ENCODE assay signal across 18 mouse cellular contexts in the genomic region with DNA sequence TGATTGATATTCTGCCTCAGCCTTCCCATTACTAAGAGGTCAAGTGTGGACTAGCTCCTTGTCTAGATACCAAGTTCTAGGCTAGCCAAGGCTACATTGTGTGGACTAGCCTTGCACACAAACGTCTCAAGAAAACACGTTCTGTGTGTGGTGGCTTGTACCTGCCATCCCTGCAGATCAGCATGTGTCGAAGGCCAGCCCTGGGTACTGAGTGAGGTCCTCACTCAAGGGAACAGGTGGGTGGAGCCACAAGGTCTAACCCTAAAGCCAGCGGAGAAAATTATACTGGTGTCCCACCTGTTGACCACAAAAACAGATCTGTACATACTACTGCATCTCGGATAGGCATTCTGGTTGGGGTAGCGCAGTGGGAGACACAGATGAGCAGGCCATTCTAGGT. TPM values are rescaled to one million over a fixed set of nuclear protein-coding genes. Genes with fewer than 3 reads are reported as not detected.
DNase-seq lines count a peak whose midpoint lies in the region; ATAC-seq and TF ChIP-seq lines count a peak whose summit lies in the region.
"Had no signal": no experiment of that assay in that cellular context is flagged by ENCODE, and none has a peak within 500 bp of the region (broad histone marks: within the 10 kb centered on the region; RNA-seq: fewer than 3 reads in every experiment).

No protein-coding gene starts in this region.

- peaks cover 7% of the 10 kb centered on the region for H3K4me1 ChIP-seq in liver, embryonic 13.5 days (replicated peaks)
- peaks cover 4% of the 10 kb centered on the region; the same call in 1 of the 2 replicates for H3K4me1 ChIP-seq in liver, embryonic 11.5 days (replicated peaks; ENCODE audit: control insufficient read depth, insufficient read depth, low read length)
- no peaks in the 10 kb centered on the region for H3K4me1 ChIP-seq in MEL (ENCODE audit: control insufficient read depth in 1 of 2, insufficient read depth in 2 of 2, low read length in 2 of 2)
- H3K4me1 ChIP-seq in intestine, embryonic 15.5 days (replicated peaks): peaks cover 15% of the 10 kb centered on the region; the same call in 1 of the 2 replicates
- H3K4me1 ChIP-seq in stomach, embryonic 16.5 days (ENCODE audit: control insufficient read depth, insufficient read depth, low read length): peaks cover 10% of the 10 kb centered on the region; the same call in 1 of the 2 replicates
- no peaks in the 10 kb centered on the region for H3K4me1 ChIP-seq in thymus, adult 2 months (replicated peaks; ENCODE audit: control insufficient read depth, insufficient read depth, low read length)
- H3K4me1 ChIP-seq in midbrain, embryonic 16.5 days (ENCODE audit: control insufficient read depth, insufficient read depth, low read length): no peaks in the 10 kb centered on the region
- H3K4me1 ChIP-seq: neural tube, embryonic 12.5 days had no signal

- TF ChIP-seq RAD21 in MEL (IDR thresholded peaks at IDR 0.05; ENCODE audit: low read depth, low read length): no peak

- TF ChIP-seq EP300 in MEL (IDR thresholded peaks at IDR 0.05; ENCODE audit: low read depth in 1 of 2, low read length in 2 of 2): no peak

- TF ChIP-seq POLR2A in MEL (IDR thresholded peaks at IDR 0.05; ENCODE audit: control insufficient read depth in 1 of 2, insufficient read depth in 1 of 2, low read depth in 1 of 2, low read length in 2 of 2, poor library complexity in 1 of 2): peak in 1 of 2 experiments; percentile 41; a peak in 1 of 4 replicates
- no peak for TF ChIP-seq POLR2A in thymus, adult 2 months (IDR thresholded peaks at IDR 0.05; ENCODE audit: control insufficient read depth, extremely low read depth, insufficient read depth, low read length, poor library complexity)

- H3K9me3 ChIP-seq in liver, embryonic 13.5 days (replicated peaks): no peaks in the 10 kb centered on the region
- H3K9me3 ChIP-seq in liver, embryonic 11.5 days (ENCODE audit: control insufficient read depth, low read length): no peaks in the 10 kb centered on the region
- H3K9me3 ChIP-seq in MEL (replicated peaks; ENCODE audit: insufficient read depth, low read length): no peaks in the 10 kb centered on the region
- H3K9me3 ChIP-seq in intestine, embryonic 15.5 days: no peaks in the 10 kb centered on the region
- no peaks in the 10 kb centered on the region for H3K9me3 ChIP-seq in stomach, embryonic 16.5 days (replicated peaks; ENCODE audit: control insufficient read depth, low read length)
- H3K9me3 ChIP-seq in midbrain, embryonic 16.5 days (replicated peaks; ENCODE audit: control insufficient read depth, low read length, poor library complexity, severe bottlenecking): no peaks in the 10 kb centered on the region
- H3K9me3 ChIP-seq: limb, embryonic 15.5 days; neural tube, embryonic 12.5 days had no signal

- H3K4me2 ChIP-seq in liver, embryonic 13.5 days: no peak overlapping the region
- H3K4me2 ChIP-seq in liver, embryonic 11.5 days: no peak overlapping the region
- H3K4me2 ChIP-seq in intestine, embryonic 15.5 days (replicated peaks): 0 out of 2 replicates have a peak overlapping the region, but pooled peaks have one; percentile 11
- no peak overlapping the region for H3K4me2 ChIP-seq in stomach, embryonic 16.5 days (ENCODE audit: low read depth, low read length)
- no peak overlapping the region for H3K4me2 ChIP-seq in midbrain, embryonic 16.5 days (ENCODE audit: low read length)
- H3K4me2 ChIP-seq: limb, embryonic 15.5 days; midbrain, embryonic 11.5 days; neural tube, embryonic 12.5 days had no signal

- ATAC-seq in liver, embryonic 13.5 days (ENCODE audit: low read depth): 0 out of 2 replicates have a peak, but pooled peaks have one; percentile 2
- no peak for ATAC-seq in liver, embryonic 11.5 days (replicated peaks; ENCODE audit: low FRiP score)
- peak; percentile 46 for ATAC-seq in intestine, embryonic 15.5 days
- peak; percentile 15; the same call in 1 of the 2 replicates for ATAC-seq in stomach, embryonic 16.5 days (ENCODE audit: insufficient read depth, low FRiP score)
- ATAC-seq in midbrain, embryonic 16.5 days: no peak
- ATAC-seq: forebrain, embryonic 14.5 days; Patski had no signal

- no peak overlapping the region for H3K4me3 ChIP-seq in liver, embryonic 13.5 days (replicated peaks)
- H3K4me3 ChIP-seq in liver, embryonic 11.5 days (ENCODE audit: low read depth, low read length): no peak overlapping the region
- H3K4me3 ChIP-seq in MEL (ENCODE audit: control insufficient read depth in 1 of 2, insufficient read depth in 1 of 2, low read depth in 2 of 2, low read length in 2 of 2): no peak overlapping the region
- H3K4me3 ChIP-seq in intestine, embryonic 15.5 days (replicated peaks): no peak overlapping the region
- H3K4me3 ChIP-seq in stomach, embryonic 16.5 days (replicated peaks; ENCODE audit: low read length): no peak overlapping the region
- no peak overlapping the region for H3K4me3 ChIP-seq in thymus, adult 2 months (ENCODE audit: control insufficient read depth, insufficient read depth, low read length)
- no peak overlapping the region for H3K4me3 ChIP-seq in midbrain, embryonic 16.5 days (ENCODE audit: low read depth, low read length)
- H3K4me3 ChIP-seq: limb, embryonic 15.5 days; neural tube, embryonic 12.5 days had no signal

- no peaks in the 10 kb centered on the region for H3K79me2 ChIP-seq in MEL (ENCODE audit: control insufficient read depth, insufficient read depth, low read length, poor library complexity)

- 61% methylated on average over 6 of the region's 6 CpGs for WGBS in liver, embryonic 13.5 days (ENCODE audit: insufficient replicate concordance)
- WGBS in liver, embryonic 11.5 days: 71% methylated on average over 6 of the region's 6 CpGs
- WGBS in intestine, embryonic 15.5 days: 74% methylated on average over 6 of the region's 6 CpGs
- WGBS in stomach, embryonic 16.5 days: 67% methylated on average over 6 of the region's 6 CpGs
- 89% methylated on average over 6 of the region's 6 CpGs for WGBS in thymus, adult 2 months
- 86% methylated on average over 6 of the region's 6 CpGs for WGBS in midbrain, embryonic 16.5 days

- no peak for TF ChIP-seq CTCF in MEL (IDR thresholded peaks at IDR 0.05 in 2 of 3, conservative IDR thresholded peaks at IDR 0.05 in 1 of 3; ENCODE audit: control insufficient read depth in 1 of 3, insufficient read depth in 1 of 3, low read depth in 2 of 3, low read length in 3 of 3, poor library complexity in 1 of 3, severe bottlenecking in 1 of 3)
- TF ChIP-seq CTCF in thymus, adult 2 months (IDR thresholded peaks at IDR 0.05; ENCODE audit: borderline replicate concordance, control insufficient read depth, extremely low read depth, insufficient read depth, low read length, poor library complexity): no peak

- H3K36me3 ChIP-seq in liver, embryonic 13.5 days: peaks cover 44% of the 10 kb centered on the region
- H3K36me3 ChIP-seq in liver, embryonic 11.5 days (ENCODE audit: control insufficient read depth, insufficient read depth, low read length): peaks cover 27% of the 10 kb centered on the region
- no peaks in the 10 kb centered on the region for H3K36me3 ChIP-seq in MEL (ENCODE audit: control insufficient read depth in 1 of 2, insufficient read depth in 2 of 2, low read length in 2 of 2)
- H3K36me3 ChIP-seq in intestine, embryonic 15.5 days: peaks cover 27% of the 10 kb centered on the region; the same call in 1 of the 2 replicates
- peaks cover 5% of the 10 kb centered on the region for H3K36me3 ChIP-seq in stomach, embryonic 16.5 days (ENCODE audit: control insufficient read depth, insufficient read depth, low read length)
- no peaks in the 10 kb centered on the region for H3K36me3 ChIP-seq in thymus, adult 2 months (ENCODE audit: control insufficient read depth, insufficient read depth, low read length)
- peaks cover 19% of the 10 kb centered on the region for H3K36me3 ChIP-seq in midbrain, embryonic 16.5 days (ENCODE audit: control insufficient read depth, insufficient read depth, low read length)

- H3K27ac ChIP-seq in liver, embryonic 13.5 days: no peak overlapping the region
- H3K27ac ChIP-seq in liver, embryonic 11.5 days (ENCODE audit: low read depth, low read length): no peak overlapping the region
- no peak overlapping the region for H3K27ac ChIP-seq in MEL (ENCODE audit: control insufficient read depth, low read depth, low read length)
- peak overlapping the region; percentile 52 for H3K27ac ChIP-seq in intestine, embryonic 15.5 days
- peak overlapping the region; percentile 86 for H3K27ac ChIP-seq in stomach, embryonic 16.5 days (ENCODE audit: low read length)
- H3K27ac ChIP-seq in thymus, adult 2 months (ENCODE audit: control insufficient read depth, insufficient read depth, low read length): no peak overlapping the region
- H3K27ac ChIP-seq in midbrain, embryonic 16.5 days (ENCODE audit: low read length): no peak overlapping the region
- H3K27ac ChIP-seq: limb, embryonic 15.5 days; macrophage; neural tube, embryonic 12.5 days had no signal

- H3K9ac ChIP-seq in liver, embryonic 13.5 days: no peak overlapping the region
- no peak overlapping the region for H3K9ac ChIP-seq in liver, embryonic 11.5 days (ENCODE audit: low read depth, low read length)
- H3K9ac ChIP-seq in MEL (ENCODE audit: control insufficient read depth, low read depth, low read length, poor library complexity, severe bottlenecking): no peak overlapping the region
- H3K9ac ChIP-seq in intestine, embryonic 15.5 days: no peak overlapping the region
- peak overlapping the region; percentile 20 for H3K9ac ChIP-seq in stomach, embryonic 16.5 days (ENCODE audit: low read length)
- no peak overlapping the region for H3K9ac ChIP-seq in midbrain, embryonic 16.5 days (ENCODE audit: low read depth, low read length)
- H3K9ac ChIP-seq: limb, embryonic 15.5 days; neural tube, embryonic 12.5 days had no signal

- DNase-seq in liver, embryonic 13.5 days: no peak
- no peak for DNase-seq in liver, embryonic 11.5 days (ENCODE audit: low spot score)
- no peak for DNase-seq in MEL (ENCODE audit: low read depth, low spot score)
- DNase-seq in thymus, adult 2 months: no peak
- DNase-seq: cerebellum, adult 9-10 months; right cerebral cortex, postnatal 4 days; thymus, adult 18-20 months had no signal

- H3K27me3 ChIP-seq in liver, embryonic 13.5 days: no peaks in the 10 kb centered on the region
- no peaks in the 10 kb centered on the region for H3K27me3 ChIP-seq in liver, embryonic 11.5 days (replicated peaks; ENCODE audit: control insufficient read depth, insufficient read depth, low read length)
- no peaks in the 10 kb centered on the region; a peak in 1 of 4 replicates for H3K27me3 ChIP-seq in MEL (ENCODE audit: control insufficient read depth in 1 of 2, insufficient read depth in 2 of 2, low read length in 2 of 2)
- no peaks in the 10 kb centered on the region for H3K27me3 ChIP-seq in intestine, embryonic 15.5 days (replicated peaks)
- no peaks in the 10 kb centered on the region for H3K27me3 ChIP-seq in stomach, embryonic 16.5 days (ENCODE audit: control insufficient read depth, insufficient read depth, low read length)
- H3K27me3 ChIP-seq in thymus, adult 2 months (ENCODE audit: control insufficient read depth, insufficient read depth, low read length): no peaks in the 10 kb centered on the region
- no peaks in the 10 kb centered on the region for H3K27me3 ChIP-seq in midbrain, embryonic 16.5 days (ENCODE audit: control insufficient read depth, insufficient read depth, low read depth, low read length)
- H3K27me3 ChIP-seq: limb, embryonic 15.5 days; neural tube, embryonic 12.5 days; Patski had no signal

RNA-seq across cellular contexts. Expression of gene Slc25a10, which starts 8.3 kb away (rescaled TPM):
- 42.2 and 44.1 TPM in 2 replicates for polyA plus RNA-seq in liver, embryonic 13.5 days (2015; fragmentation: Nextera tagmentation; extraction: Ambion mirVana)
- 65.5 and 70.6 TPM in 2 replicates for polyA plus RNA-seq in liver, embryonic 11.5 days (2014; fragmentation: Nextera tagmentation; extraction: Ambion mirVana)
- total RNA-seq in MEL (2012; rRNA removed): 40.4 and 52.0 TPM in 2 replicates
- 10 to 100 TPM in 1 of 2 experiments, not detected in 1; 53.6 TPM for polyA plus RNA-seq in MEL (2012; ENCODE audit: insufficient read depth in 1 of 2, insufficient read length in 2 of 2, low read depth in 1 of 2, low replicate concordance in 2 of 2, missing spikeins in 1 of 2)
- polyA plus RNA-seq in intestine, embryonic 15.5 days (2015; fragmentation: Nextera tagmentation; extraction: Ambion mirVana): 79.1 and 90.1 TPM in 2 replicates
- polyA plus RNA-seq in stomach, embryonic 16.5 days (2015; fragmentation: Nextera tagmentation; extraction: Ambion mirVana): 73.9 and 75.8 TPM in 2 replicates
- 102 and 103 TPM in 2 replicates for polyA plus RNA-seq in thymus, adult 2 months (2012; rRNA removed)
- 23.1 and 24.8 TPM in 2 replicates for polyA plus RNA-seq in midbrain, embryonic 16.5 days (2015; fragmentation: Nextera tagmentation; extraction: Ambion mirVana)

RNA-seq across cellular contexts. Expression of gene Mrpl12, which starts 15.5 kb away (rescaled TPM):
- polyA plus RNA-seq in liver, embryonic 13.5 days (2015; fragmentation: Nextera tagmentation; extraction: Ambion mirVana): 142 and 150 TPM in 2 replicates
- polyA plus RNA-seq in liver, embryonic 11.5 days (2014; fragmentation: Nextera tagmentation; extraction: Ambion mirVana): 252 and 266 TPM in 2 replicates
- total RNA-seq in MEL (2012; rRNA removed): 401 and 457 TPM in 2 replicates
- polyA plus RNA-seq in MEL (2012; ENCODE audit: insufficient read depth in 1 of 2, insufficient read length in 2 of 2, low read depth in 1 of 2, low replicate concordance in 2 of 2, missing spikeins in 1 of 2): 100 to 1,000 TPM; 374 to 461 TPM
- polyA plus RNA-seq in intestine, embryonic 15.5 days (2015; fragmentation: Nextera tagmentation; extraction: Ambion mirVana): 222 and 231 TPM in 2 replicates
- polyA plus RNA-seq in stomach, embryonic 16.5 days (2015; fragmentation: Nextera tagmentation; extraction: Ambion mirVana): 140 and 145 TPM in 2 replicates
- 89.6 and 92.3 TPM in 2 replicates for polyA plus RNA-seq in thymus, adult 2 months (2012; rRNA removed)
- polyA plus RNA-seq in midbrain, embryonic 16.5 days (2015; fragmentation: Nextera tagmentation; extraction: Ambion mirVana): 118 and 130 TPM in 2 replicates

RNA-seq across cellular contexts. Expression of gene Gcgr, which starts 30.6 kb away (rescaled TPM):
- polyA plus RNA-seq in liver, embryonic 13.5 days (2015; fragmentation: Nextera tagmentation; extraction: Ambion mirVana): 10.0 and 10.7 TPM in 2 replicates
- 7.6 and 7.7 TPM in 2 replicates for polyA plus RNA-seq in liver, embryonic 11.5 days (2014; fragmentation: Nextera tagmentation; extraction: Ambion mirVana)
- not detected in 2 replicates for total RNA-seq in MEL (2012; rRNA removed)
- not detected for polyA plus RNA-seq in MEL (2012; ENCODE audit: insufficient read depth in 1 of 2, insufficient read length in 2 of 2, low read depth in 1 of 2, low replicate concordance in 2 of 2, missing spikeins in 1 of 2)
- 0.58 and 0.67 TPM in 2 replicates for polyA plus RNA-seq in intestine, embryonic 15.5 days (2015; fragmentation: Nextera tagmentation; extraction: Ambion mirVana)
- polyA plus RNA-seq in stomach, embryonic 16.5 days (2015; fragmentation: Nextera tagmentation; extraction: Ambion mirVana): 2.2 and 3.0 TPM in 2 replicates
- 1.0 TPM in 2 replicates for polyA plus RNA-seq in thymus, adult 2 months (2012; rRNA removed)
- polyA plus RNA-seq in midbrain, embryonic 16.5 days (2015; fragmentation: Nextera tagmentation; extraction: Ambion mirVana): 0.13 and 0.31 TPM in 2 replicates
- total RNA-seq: left cerebral cortex, postnatal 36 days; monocyte, adult 5-6 weeks had no signal
- polyA plus RNA-seq: midbrain, embryonic 11.5 days; Patski had no signal

RNA-seq across cellular contexts. Expression of gene Arl16, which starts 32.5 kb away (rescaled TPM):
- 15.9 and 16.0 TPM in 2 replicates for polyA plus RNA-seq in liver, embryonic 13.5 days (2015; fragmentation: Nextera tagmentation; extraction: Ambion mirVana)
- 39.1 and 40.2 TPM in 2 replicates for polyA plus RNA-seq in liver, embryonic 11.5 days (2014; fragmentation: Nextera tagmentation; extraction: Ambion mirVana)
- 19.8 and 20.8 TPM in 2 replicates for total RNA-seq in MEL (2012; rRNA removed)
- polyA plus RNA-seq in MEL (2012; ENCODE audit: insufficient read depth in 1 of 2, insufficient read length in 2 of 2, low read depth in 1 of 2, low replicate concordance in 2 of 2, missing spikeins in 1 of 2): 10 to 100 TPM in 1 of 2 experiments, not detected in 1; 20.0 TPM
- 34.7 and 36.5 TPM in 2 replicates for polyA plus RNA-seq in intestine, embryonic 15.5 days (2015; fragmentation: Nextera tagmentation; extraction: Ambion mirVana)
- polyA plus RNA-seq in stomach, embryonic 16.5 days (2015; fragmentation: Nextera tagmentation; extraction: Ambion mirVana): 35.6 and 38.1 TPM in 2 replicates
- polyA plus RNA-seq in thymus, adult 2 months (2012; rRNA removed): 25.9 and 28.4 TPM in 2 replicates
- 51.5 and 58.7 TPM in 2 replicates for polyA plus RNA-seq in midbrain, embryonic 16.5 days (2015; fragmentation: Nextera tagmentation; extraction: Ambion mirVana)

RNA-seq across cellular contexts. Expression of gene Ccdc137, which starts 42.0 kb away (rescaled TPM):
- 20.2 and 23.1 TPM in 2 replicates for polyA plus RNA-seq in liver, embryonic 13.5 days (2015; fragmentation: Nextera tagmentation; extraction: Ambion mirVana)
- polyA plus RNA-seq in liver, embryonic 11.5 days (2014; fragmentation: Nextera tagmentation; extraction: Ambion mirVana): 51.5 and 52.0 TPM in 2 replicates
- total RNA-seq in MEL (2012; rRNA removed): 66.1 and 104 TPM in 2 replicates
- 100 to 1,000 TPM in 1 of 2 experiments, not detected in 1; 116 TPM for polyA plus RNA-seq in MEL (2012; ENCODE audit: insufficient read depth in 1 of 2, insufficient read length in 2 of 2, low read depth in 1 of 2, low replicate concordance in 2 of 2, missing spikeins in 1 of 2)
- 27.6 and 31.3 TPM in 2 replicates for polyA plus RNA-seq in intestine, embryonic 15.5 days (2015; fragmentation: Nextera tagmentation; extraction: Ambion mirVana)
- 28.9 and 33.7 TPM in 2 replicates for polyA plus RNA-seq in stomach, embryonic 16.5 days (2015; fragmentation: Nextera tagmentation; extraction: Ambion mirVana)
- 25.6 and 30.1 TPM in 2 replicates for polyA plus RNA-seq in thymus, adult 2 months (2012; rRNA removed)
- 25.4 and 28.2 TPM in 2 replicates for polyA plus RNA-seq in midbrain, embryonic 16.5 days (2015; fragmentation: Nextera tagmentation; extraction: Ambion mirVana)

Comparison
In these comparisons a context has a peak if more than half of its experiments do, and no peak if none do; other contexts are left out.
1. ATAC-seq: peak in liver, embryonic 13.5 days (single experiment), intestine, embryonic 15.5 days (single experiment) and stomach, embryonic 16.5 days (single experiment); none in liver, embryonic 11.5 days (single experiment) and midbrain, embryonic 16.5 days (single experiment).
2. H3K27ac ChIP-seq: peak in intestine, embryonic 15.5 days (single experiment) and stomach, embryonic 16.5 days (single experiment); none in liver, embryonic 13.5 days (single experiment), liver, embryonic 11.5 days (single experiment), MEL (single experiment), thymus, adult 2 months (single experiment) and midbrain, embryonic 16.5 days (single experiment).